Mouse (Mus musculus): ENCODE results near the gene Adamtsl1.
A peak's percentile ranks its signal among the peaks of the same experiment; 100 is the strongest.

The Adamtsl1 gene

DNA sequence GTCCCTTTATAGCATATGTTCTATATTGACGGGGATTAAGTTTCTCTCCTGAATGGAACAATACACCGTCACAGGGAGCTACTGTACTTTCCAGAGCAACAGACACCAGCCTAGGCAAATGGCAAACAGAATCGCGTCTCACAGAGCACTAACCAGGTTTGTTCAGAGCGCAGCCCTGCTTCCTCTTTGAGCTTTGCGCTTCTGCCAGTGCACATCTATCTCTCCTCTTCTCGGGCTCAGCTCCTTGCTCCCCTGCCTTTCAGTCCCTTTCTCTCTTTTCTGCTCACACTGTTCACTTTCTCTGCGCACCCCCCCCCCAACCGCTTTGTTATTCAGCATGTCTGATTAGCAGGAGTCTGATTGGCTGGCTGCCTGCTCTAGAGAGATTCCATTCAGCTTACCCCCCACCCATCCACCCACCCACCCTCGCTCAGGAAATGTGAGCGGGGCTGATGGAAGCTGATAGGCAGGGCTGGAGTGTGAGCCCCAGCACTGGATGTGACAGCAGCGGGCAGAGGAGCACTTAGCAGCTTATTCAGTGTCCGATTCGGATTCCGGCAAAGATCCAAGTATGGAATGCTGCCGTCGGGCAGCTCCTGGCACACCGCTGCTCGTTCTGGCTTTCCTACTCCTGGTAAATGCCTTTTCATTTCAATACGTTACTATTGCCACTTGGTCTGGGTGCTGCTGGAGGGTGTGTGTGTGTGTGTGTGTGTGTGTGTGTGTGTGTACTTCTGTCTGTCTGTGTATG is 539.7 kb downstream of the Adamtsl1 start:
- DNase-seq (ENCODE audit: low spot score): no peak

DNA sequence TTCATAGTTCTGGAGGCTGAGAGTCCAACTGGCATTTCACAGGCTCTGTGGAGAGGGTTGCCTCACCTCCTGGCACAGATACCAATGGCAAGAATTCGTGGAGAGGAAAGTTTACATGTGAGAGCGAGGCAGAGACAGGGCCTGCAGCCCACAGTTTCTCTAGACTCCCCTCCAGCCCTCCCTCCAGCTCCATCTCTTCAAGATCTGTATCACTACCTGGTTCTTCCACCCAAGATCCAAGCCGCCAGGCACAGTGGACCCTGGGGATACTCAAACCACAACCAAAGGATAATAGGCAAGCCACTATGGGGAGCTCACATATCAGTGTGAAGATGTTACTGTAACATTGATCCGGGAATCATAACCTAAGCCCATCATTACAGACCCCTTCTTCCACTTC is 546.6 kb downstream of the Adamtsl1 start:
- peak; percentile 10 for DNase-seq (ENCODE audit: low spot score)

DNA sequence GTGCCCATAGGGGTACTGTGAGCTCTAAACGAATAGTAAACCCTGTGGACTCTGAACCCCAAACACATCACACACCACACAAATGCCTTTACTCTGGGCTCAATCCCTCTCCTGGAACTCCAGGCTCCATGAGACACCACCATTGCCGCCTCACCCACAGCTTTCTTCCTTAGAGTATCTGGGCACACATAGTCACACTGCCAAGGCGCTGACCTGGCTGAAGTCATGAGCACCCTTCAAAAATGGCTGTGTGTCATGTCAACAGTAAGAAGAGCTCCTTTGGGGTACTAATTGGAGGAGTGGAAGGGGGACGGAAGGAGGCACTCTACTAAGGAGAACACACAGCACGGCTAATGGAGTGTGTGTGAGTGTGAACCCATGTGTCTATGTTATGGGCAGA is 554.4 kb downstream of the Adamtsl1 start:
- DNase-seq (ENCODE audit: low spot score): no peak

DNA sequence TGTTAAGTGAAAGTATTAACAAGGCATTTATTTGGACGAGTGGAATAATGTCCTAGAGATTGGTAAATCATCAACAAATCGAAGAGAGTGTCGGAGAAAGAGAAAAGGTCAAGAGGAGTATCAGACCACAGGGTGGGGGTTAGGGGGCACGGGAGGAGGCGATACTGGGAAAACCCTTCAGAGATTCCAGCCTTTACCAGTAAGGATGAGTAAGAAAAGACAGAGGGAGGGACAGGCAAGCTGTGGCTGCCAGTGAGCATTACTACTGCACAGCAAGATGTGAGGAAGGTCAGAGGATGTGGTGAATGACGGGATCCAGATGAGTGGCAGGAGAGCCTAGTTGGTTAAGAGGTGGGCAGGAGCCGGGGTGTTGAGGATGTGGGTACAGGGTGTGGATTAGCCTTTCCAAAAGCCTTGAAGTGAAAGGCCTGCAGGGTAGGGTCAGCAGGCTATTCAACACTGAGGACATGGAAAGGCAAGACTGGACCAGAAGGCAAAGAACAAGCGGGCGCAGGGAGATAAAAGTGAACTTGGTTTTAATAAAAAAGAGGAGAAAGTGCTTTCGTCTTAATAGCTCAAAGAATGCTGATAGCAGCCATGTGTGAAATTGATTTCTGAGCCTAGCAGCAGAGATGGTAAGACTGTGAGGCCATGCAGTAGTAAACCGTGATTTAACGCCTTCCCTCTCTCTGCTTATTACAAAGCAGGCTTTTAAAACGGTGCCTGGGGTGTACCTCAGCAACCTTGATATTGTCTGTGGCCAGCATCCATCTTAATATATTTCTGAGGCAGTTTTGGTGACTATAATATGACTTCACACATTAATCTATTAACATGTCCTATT is 555.1 kb downstream of the Adamtsl1 start:
- no peak for DNase-seq (ENCODE audit: low spot score)

DNA sequence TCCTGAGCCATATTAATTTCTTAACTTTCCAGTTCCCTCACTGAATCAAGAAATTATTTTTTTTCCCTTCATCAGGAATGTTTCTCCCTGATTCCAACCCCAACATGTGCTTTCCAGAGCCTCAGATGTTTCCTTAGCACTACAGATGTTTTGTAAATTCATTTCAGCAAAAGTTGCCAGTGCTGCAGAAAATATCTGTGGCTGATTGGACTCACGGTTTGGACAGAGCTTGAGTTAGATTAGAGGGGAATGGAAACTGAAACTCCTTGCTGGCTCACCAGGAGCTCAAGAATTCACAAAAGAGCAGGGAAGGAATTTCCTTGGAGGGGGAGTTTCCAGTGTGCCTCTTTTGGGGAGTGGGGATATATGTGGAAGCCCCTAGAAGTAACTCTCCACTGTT is 560.9 kb downstream of the Adamtsl1 start:
- no peak for DNase-seq (ENCODE audit: low spot score)

- no peak for DNase-seq (ENCODE audit: low spot score)
Observed at GRCm38 (mm10) chr4:86077355-86077754, 563.4 kb downstream of the Adamtsl1 start.

- no peak for DNase-seq (ENCODE audit: low spot score)
Observed at GRCm38 (mm10) chr4:86077854-86078253, 563.9 kb downstream of the Adamtsl1 start.

- no peak for DNase-seq (ENCODE audit: low spot score)
Observed at GRCm38 (mm10) chr4:86087508-86087907, 573.5 kb downstream of the Adamtsl1 start.

DNA sequence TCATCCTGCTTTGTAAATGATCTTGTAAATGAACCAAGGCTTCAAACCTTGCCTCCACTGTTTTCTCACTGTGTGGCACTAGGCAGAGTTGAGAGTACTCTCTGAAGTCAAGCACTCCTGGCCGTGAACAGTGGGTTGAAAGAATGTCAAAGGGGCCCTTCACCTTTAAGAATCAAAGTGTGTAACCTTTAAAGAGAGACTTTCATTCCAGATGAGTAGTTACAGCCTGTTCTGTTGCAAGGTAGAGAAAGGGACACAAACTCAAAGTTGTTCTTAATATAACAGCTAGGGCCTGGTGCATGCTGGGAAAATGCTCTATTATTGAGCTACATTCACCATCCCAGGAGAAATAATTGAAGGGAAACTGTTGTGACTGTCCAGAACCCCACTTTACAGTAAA is 589.2 kb downstream of the Adamtsl1 start:
- no peak for DNase-seq (ENCODE audit: low spot score)

DNA sequence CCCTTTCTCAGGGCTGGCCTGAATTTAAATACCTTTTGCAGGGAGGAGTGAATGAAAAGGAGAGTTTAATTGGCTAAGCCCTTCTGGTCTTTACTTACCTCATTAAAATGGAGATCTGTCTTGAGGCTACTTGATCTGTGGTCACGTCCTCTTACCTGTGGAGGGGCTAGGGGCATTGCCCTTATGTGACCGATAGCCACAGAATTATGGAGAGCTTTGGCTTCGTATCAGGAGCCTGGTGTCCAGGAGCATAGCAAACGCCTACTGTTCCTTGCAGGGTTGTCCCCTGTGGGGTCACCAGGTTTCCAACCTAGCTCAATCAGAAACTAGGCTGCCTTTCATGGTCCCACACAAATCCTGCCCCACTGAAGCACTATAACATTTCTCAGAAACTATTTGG is 594.4 kb downstream of the Adamtsl1 start:
- no peak for DNase-seq (ENCODE audit: low spot score)

GRCm38 (mm10) chr4:86119067-86119466 is 605.1 kb downstream of the Adamtsl1 start:
- no peak for DNase-seq (ENCODE audit: low spot score)

DNA sequence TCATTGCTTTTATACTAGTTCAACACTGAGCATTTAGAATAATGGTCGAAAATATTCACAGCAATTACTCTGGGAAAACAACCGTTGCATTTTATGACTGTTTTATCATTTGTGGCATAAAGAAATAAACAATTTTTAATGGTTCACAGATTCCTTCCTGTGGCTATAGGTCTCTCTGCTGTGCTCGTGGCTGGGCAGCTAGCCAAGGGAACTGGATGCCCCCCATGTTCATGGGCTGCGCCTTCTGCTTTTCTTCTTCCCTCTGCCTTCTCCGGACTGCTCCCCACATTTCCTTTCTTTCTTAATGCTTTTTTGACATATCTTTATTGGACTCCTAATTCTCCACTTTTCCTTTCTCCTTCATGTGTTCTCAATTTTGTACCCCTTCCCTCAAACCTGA is 608.5 kb downstream of the Adamtsl1 start:
- DNase-seq (ENCODE audit: low spot score): no peak

- peak; percentile 5 for DNase-seq (ENCODE audit: low spot score)
Observed at GRCm38 (mm10) chr4:86124374-86124773, 610.4 kb downstream of the Adamtsl1 start.

DNA sequence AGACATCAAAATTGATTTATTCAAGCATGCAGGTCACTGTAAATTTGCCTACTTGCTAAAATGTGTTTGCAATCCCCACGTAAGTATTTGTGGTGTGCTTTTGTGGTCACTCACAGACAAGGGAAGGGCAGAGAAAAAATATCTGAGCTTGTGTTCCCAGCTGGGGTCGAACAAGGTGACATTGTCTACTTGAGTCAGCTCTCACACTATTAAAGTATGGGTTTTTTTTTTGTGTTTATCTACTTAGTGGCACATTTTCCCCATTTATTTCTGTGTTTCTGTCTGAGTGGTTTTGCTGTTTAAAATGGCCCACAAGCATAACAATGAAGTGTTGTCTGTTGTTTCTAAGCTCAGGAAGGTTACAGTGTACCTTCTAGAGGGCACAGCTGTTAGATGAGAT is 612.7 kb downstream of the Adamtsl1 start:
- DNase-seq (ENCODE audit: low spot score): no peak

- no peak for DNase-seq (ENCODE audit: low spot score)
Observed at GRCm38 (mm10) chr4:86158551-86158950, 644.6 kb downstream of the Adamtsl1 start.

DNA sequence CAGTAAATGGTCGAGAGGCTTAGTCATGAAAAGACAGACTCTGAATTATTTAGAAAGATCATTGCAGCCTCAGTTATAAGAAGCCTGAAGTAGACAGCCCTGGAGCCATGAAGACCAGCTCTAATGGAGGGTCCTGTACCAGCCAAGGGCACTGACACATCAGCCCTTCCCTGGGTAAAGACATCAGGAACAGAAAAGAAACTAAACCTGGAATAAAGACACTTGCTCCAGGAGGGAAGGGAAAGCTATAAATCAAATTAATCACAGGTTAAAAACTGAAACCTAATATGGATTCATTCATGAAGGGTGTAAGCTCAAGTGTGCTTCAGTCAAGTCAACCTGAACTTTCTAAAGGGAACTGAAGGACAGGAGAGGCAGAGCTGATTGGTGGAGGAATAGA is 645.4 kb downstream of the Adamtsl1 start:
- DNase-seq (ENCODE audit: low spot score): no peak

- DNase-seq (ENCODE audit: low spot score): no peak
Observed at GRCm38 (mm10) chr4:86170763-86171162, 656.8 kb downstream of the Adamtsl1 start.

GRCm38 (mm10) chr4:86171461-86171860 is 657.5 kb downstream of the Adamtsl1 start:
- no peak for DNase-seq (ENCODE audit: low spot score)

DNA sequence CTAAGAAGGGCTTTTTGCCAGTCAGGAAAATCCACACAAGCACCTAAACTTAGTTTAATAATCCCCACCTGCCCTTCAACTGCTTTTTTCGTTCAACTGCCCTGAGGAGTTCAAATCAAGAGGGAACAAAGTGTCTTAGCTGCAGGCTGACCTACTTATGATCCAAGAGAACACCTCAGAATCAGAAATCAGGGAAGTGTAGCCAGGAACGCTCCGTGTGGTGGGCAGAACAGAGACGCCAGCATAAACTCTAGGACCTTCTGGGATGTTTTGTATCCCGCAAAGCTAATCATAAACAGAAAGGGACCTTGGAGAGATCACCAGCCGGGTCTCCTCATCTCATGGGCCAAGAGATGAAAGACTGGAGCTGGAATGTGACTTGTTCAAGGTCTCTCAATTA is 663.5 kb downstream of the Adamtsl1 start:
- no peak for DNase-seq (ENCODE audit: low spot score)

DNA sequence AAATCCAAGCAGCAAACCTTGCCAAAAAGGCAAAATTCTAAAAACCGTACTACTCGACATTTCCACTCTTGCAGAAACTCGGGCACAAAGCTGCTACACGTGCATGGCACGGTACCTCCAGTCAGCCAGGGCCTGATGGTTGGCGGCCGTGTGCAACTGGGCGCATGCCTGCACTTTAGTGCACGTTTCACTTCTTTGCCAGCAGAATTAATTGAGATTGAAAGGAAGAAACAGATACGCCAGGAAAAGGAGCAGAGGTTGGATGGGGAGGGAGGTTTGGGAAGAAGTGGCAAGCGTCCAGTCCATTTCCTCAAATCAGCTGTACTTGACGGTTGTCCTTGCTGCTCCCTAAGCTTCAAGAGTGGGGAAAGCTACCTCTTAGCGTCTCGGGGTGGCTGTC is 664.1 kb downstream of the Adamtsl1 start:
- no peak for DNase-seq (ENCODE audit: low spot score)

DNA sequence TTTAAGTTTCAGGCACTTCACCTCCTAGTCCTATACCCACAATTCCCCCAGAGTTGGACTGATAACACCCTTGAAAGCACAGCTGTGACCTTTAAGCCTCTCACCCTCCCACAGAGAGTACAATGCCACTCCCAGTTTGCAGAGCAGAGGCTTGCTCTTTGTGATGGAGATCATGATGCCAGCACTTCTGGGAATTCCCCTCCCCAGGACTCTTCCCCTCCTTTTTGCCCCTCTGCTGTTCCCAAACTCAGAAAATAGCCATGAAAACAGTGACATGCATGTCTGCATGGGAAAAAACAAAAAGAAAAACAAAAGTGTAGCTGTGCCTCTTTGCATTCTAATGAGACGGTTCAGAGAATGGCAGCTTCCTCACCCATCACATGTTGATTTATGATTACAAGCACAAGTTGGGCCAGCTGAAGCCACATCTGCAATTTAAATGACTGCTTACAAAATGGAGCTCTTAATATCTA is 669.8 kb downstream of the Adamtsl1 start:
- DNase-seq (ENCODE audit: low spot score): no peak

DNA sequence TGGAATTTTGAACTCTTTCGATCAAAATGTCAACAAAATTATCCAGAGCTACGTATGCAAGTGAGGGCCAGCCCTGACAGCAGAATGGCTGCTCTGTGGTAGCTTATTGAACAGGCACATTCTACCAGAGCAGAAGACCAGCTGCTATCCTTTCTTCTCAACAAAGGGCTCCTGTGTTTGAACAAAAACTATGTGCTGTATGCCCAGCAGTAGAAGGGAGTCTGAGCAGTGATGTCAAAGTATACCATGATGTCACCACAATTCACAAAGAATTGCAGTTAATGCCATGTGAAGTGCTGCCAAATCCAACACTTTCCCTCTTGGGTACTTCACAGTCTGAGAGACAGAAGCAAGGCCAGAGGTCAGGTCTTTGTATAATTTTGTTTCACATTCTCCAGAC is 675.9 kb downstream of the Adamtsl1 start:
- DNase-seq (ENCODE audit: low spot score): no peak

GRCm38 (mm10) chr4:86191195-86191594 is 677.2 kb downstream of the Adamtsl1 start:
- DNase-seq (ENCODE audit: low spot score): no peak

Data from adipocyte (in vitro differentiated cells).